Mouse (Mus musculus): ENCODE data around the gene Erc1. TPM values are rescaled to one million over a fixed set of nuclear protein-coding genes. Genes with fewer than 3 reads are reported as not detected.

Erc1 gene
- polyA plus RNA-seq, 1 experiment = 2.5 TPM

GRCm38 (mm10) chr6:119822216-119822615, 25.8 kb downstream of the Erc1 start:
- TF ChIP-seq GATA1 (IDR thresholded peaks at IDR 0.05; ENCODE audit: low read length) = no peak

DNA sequence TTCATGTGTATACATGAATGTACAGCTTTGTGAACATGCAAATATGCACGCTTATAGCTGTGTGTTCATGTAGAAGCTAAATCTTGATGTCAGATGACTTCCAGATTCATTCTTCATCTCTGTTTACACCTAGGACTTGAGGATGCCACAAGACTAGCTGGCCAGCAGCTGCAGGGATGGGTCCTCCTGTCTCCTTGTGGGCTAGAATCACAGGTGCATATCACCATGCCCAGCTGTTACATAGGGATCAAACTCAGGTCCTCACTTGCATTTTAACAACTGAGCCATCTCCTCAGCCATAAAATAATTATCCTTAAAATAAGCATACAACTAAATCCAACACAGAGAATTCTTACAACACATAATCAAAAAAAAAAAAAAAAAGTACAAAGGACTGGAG, 26.8 kb downstream of the Erc1 start:
- no peak for TF ChIP-seq GATA1 (IDR thresholded peaks at IDR 0.05; ENCODE audit: low read length)

- no peak for TF ChIP-seq GATA1 (IDR thresholded peaks at IDR 0.05; ENCODE audit: low read length)
Observed at GRCm38 (mm10) chr6:119818541-119818940, 29.4 kb downstream of the Erc1 start.

GRCm38 (mm10) chr6:119815426-119815825, 32.5 kb downstream of the Erc1 start:
- no peak for TF ChIP-seq GATA1 (IDR thresholded peaks at IDR 0.05; ENCODE audit: low read length)

- no peak for TF ChIP-seq GATA1 (IDR thresholded peaks at IDR 0.05; ENCODE audit: low read length)
Observed at GRCm38 (mm10) chr6:119808726-119809505, 39.1 kb downstream of the Erc1 start.

DNA sequence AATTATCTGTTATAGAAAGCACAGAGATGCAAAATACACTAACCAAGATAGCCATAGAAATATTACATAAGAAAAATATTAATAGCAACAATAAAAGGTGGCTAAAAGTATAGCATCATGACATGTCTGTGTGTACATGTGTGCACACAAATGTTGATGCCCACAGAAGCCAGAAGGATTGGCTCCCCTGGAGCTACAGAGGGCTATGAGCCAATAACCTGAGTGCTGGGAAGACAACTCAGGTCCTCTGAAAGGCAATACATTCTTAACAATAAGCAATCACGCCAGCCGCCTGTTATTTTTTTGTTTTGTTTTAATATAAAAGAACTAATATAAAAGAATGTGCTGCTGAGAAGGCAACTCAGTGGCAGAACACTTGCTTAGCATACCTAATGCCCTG, 44.7 kb downstream of the Erc1 start:
- TF ChIP-seq GATA1 (IDR thresholded peaks at IDR 0.05; ENCODE audit: low read length) = no peak

DNA sequence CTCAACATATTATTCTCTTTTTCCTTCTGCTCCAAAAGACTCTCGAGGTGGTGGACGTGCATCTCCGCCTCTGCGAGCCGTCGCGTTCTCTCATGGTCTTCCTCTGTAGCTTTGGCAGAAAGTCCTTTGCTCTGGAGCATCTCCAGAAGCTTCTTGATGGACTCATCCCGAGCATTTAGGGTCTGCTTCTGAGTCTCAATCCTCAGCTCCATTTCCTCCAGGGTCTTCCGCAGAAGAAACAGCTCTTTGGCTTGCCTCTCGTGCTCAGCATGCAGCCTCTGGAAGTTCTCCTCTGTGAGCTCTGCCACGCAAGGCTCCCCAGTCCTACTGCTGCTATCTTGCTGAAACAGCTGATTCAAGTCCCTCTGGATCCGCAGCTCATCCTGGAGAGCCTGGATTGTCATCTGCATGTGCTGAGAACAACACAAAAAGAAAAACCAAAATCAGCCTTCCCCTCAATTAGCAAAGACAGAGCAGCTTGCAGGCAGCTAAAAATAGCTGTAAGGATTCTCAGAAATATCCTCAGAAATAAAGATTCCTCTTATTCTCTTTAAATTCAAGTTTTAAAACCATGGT, 51.0 kb downstream of the Erc1 start:
- TF ChIP-seq GATA1 (IDR thresholded peaks at IDR 0.05; ENCODE audit: low read length) = no peak

DNA sequence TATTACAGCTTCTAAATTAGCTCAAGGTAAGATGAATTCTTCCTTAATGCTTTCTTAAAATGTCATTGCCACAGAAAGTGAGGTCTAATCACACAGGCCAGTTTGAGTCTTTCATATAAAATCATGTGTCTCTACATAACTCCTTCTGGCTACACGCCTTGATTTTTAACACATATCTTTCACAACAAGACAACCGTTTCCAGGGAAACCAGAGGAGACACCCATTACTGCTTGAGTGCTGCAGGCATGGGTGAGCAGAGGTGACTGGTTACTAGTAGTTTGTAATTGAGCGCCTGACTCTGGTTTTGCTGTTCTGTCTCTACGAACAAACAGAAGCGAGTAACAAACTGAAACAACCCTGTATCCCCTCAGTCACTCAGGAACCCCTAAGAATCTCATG, 51.7 kb downstream of the Erc1 start:
- TF ChIP-seq GATA1 (IDR thresholded peaks at IDR 0.05; ENCODE audit: low read length) = no peak

- TF ChIP-seq GATA1 (IDR thresholded peaks at IDR 0.05; ENCODE audit: low read length) = no peak
Observed at GRCm38 (mm10) chr6:119792562-119792961, 55.4 kb downstream of the Erc1 start.

DNA sequence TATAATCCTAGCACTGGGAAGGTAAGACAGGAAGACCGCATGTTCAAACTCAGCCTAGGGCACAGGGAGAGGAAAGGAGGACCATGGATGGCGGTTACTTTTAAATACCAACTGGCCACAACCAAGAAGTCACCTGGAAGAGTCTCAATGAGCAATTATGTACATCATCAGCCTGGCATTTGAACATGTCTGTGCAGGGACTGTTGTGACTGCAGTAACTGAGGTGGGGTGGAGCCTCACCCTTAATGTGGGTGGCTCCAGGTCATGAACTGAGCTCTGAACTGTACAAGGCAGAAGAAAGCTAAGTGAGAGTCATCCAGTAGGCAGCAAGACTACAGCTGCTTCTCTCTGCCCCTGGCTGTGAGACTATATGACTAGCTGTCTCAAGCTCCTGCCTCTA, 65.6 kb downstream of the Erc1 start:
- no peak for TF ChIP-seq GATA1 (IDR thresholded peaks at IDR 0.05; ENCODE audit: low read length)

GRCm38 (mm10) chr6:119781109-119781508, 66.9 kb downstream of the Erc1 start:
- no peak for TF ChIP-seq GATA1 (IDR thresholded peaks at IDR 0.05; ENCODE audit: low read length)

GRCm38 (mm10) chr6:119768778-119769177, 79.2 kb downstream of the Erc1 start:
- TF ChIP-seq GATA1 (IDR thresholded peaks at IDR 0.05; ENCODE audit: low read length) = no peak

DNA sequence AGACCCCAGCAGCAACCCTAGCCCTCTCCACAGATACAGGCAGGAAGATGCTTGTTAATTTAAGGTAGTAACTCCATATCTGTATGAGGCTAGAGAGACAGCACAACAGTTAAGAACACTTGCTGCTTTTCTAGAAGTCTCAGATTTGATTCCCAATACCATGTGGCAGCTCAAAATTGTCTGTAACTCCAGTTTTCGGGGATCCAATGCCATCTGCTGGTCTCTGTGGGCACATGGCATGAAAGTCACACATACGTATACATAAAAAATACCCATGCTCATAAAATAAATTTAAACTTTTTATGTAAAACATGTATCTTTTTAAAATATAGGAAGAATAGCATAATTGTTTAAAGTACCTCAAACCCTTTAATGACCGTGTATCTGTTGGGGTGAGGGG, 83.6 kb downstream of the Erc1 start:
- no peak for TF ChIP-seq GATA1 (IDR thresholded peaks at IDR 0.05; ENCODE audit: low read length)

DNA sequence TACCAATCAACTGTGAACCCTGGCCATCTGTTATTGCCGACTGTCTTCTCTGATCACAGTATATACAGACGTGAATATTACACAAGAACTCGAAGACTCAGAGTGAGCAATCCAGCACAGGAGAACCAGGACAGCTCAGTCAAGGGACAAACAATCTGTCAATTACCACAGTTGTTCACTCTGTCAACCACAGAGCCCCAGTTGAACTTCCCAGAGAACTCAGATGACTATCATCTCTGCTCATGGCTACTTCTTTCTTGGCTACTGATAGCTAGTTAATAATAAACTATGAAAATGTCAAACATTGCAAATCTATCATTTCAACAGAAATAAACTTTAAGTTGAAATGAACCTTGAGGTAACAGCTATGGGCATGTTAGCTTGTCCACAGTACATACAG, 88.1 kb downstream of the Erc1 start:
- TF ChIP-seq GATA1 (IDR thresholded peaks at IDR 0.05; ENCODE audit: low read length) = no peak

GRCm38 (mm10) chr6:119758490-119758889, 89.5 kb downstream of the Erc1 start:
- TF ChIP-seq GATA1 (IDR thresholded peaks at IDR 0.05; ENCODE audit: low read length) = no peak

- no peak for TF ChIP-seq GATA1 (IDR thresholded peaks at IDR 0.05; ENCODE audit: low read length)
Observed at GRCm38 (mm10) chr6:119757796-119758195, 90.2 kb downstream of the Erc1 start.

- TF ChIP-seq GATA1 (IDR thresholded peaks at IDR 0.05; ENCODE audit: low read length) = no peak
Observed at GRCm38 (mm10) chr6:119755866-119756265, 92.1 kb downstream of the Erc1 start.
